Mouse (Mus musculus) megakaryocyte, embryonic 14.5 days (primary cell): ENCODE data around the gene Lta. TPM values are rescaled to one million over a fixed set of nuclear protein-coding genes. Genes with fewer than 3 reads are reported as not detected.

Experiments
- H3K27me3 ChIP-seq: replicated peaks from 2 replicates; pipeline ENCODE3; 2012; ENCODE audit warnings: inconsistent platforms
- H3K36me3 ChIP-seq: replicated peaks from 2 replicates; pipeline ENCODE3; 2012; ENCODE audit warnings: low read length, inconsistent platforms, mixed read lengths
- H3K4me1 ChIP-seq: 2 replicates; pipeline ENCODE4 v1.6.1; 2012; ENCODE audit warnings: inconsistent platforms
- H3K4me3 ChIP-seq: replicated peaks from 2 replicates; pipeline ENCODE3; 2012; ENCODE audit warnings: moderate library complexity, mild to moderate bottlenecking, inconsistent platforms
- H3K9me3 ChIP-seq: 2 replicates; pipeline ENCODE4 v1.6.1; 2012; ENCODE audit warnings: inconsistent platforms
- FLI1 ChIP-seq: IDR thresholded peaks from 2 replicates; pipeline ENCODE4 v1.6.1; 2012; ENCODE audit warnings: low read length, inconsistent platforms, mixed read lengths
- GATA1 ChIP-seq: IDR thresholded peaks from 3 replicates; pipeline ENCODE4 v1.6.1; 2012; ENCODE audit warnings: mixed read lengths, low read length, inconsistent platforms, borderline replicate concordance
- polyA plus RNA-seq: library from polyadenylated mRNA; stranded (reverse); fragments of >175 nt; gene quantifications from 2 replicates; pipeline ENCODE4 v1.2.3, GENCODE M21; 2012; ENCODE audit warnings: low replicate concordance; ENCODE audit not compliant: insufficient read depth

Gene Lta
- polyA plus RNA-seq, 1 experiment, result 0.85 TPM

DNA sequence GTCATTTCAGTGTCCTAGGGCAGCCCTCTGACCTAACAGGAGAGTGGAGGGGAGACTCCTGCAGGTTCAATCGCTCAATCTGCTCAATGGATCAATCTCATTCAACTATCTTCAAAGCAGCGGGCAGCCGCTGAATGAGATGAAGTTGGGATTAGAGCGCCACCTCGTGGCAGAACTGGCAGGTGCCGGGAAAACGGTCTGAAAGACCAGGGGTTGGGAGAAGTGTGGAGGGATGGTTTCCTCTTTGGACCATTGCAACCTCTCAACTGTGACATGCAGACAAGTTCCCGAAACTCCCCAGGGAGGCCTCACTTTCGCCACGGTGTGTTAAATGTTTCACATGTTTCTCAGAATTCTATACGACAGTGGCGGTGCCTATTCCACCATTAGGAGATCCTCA, 26.9 kb upstream of the Lta start:
- peaks cover 66% of the 10 kb centered on the region for H3K36me3 ChIP-seq

DNA sequence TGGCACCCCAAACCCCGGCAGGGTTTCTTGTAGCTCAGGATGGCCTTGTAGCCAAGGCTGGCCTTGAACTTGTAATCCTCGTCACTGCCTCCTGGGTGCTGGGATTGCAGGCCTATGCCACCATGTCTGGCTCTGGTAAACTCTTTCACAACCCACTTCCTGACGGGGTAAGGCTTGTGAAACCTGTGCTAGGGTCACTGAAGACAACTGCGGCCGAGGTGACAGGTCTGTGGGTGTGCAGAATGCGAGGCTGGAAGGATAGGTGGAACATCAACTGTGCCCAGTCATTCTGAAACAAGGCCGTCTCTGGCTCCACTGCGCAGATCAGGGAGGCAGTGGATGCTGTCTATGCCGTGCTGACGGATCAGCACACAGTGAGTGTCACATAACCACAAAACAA, 25.9 kb upstream of the Lta start:
- peaks cover 71% of the 10 kb centered on the region for H3K36me3 ChIP-seq

More for the DNA sequence above, 26.9 kb upstream of the Lta start:
- H3K4me3 ChIP-seq, result peak overlapping the region; percentile 84
- peaks cover 85% of the 10 kb centered on the region for H3K4me1 ChIP-seq
- no peak for TF ChIP-seq FLI1
- TF ChIP-seq GATA1, result no peak
- no peaks in the 10 kb centered on the region for H3K27me3 ChIP-seq
- H3K9me3 ChIP-seq, result no peaks in the 10 kb centered on the region

DNA sequence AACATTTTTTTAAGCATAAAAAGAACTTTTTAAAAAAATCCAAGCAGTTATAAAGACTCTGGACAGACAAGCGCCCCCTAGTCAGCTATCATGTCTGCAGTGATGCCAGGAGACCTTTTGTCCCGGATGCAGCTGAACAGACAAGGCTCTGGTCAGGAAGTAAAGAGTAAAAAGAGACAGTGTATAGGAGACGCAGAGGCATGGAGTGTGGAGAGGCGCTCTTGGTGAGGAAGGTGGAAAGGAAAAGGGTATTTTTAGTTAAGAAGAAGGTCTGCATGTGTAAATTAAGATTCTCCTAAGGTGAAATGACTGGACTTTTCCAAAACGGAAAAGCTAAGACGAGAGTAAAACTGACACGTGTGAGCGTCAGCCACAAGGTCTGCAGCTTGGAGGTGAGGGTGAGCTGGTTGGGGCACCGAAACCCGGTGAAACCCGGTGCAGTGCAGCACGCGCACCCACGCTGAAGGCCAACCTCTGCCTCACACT, 21.5 kb upstream of the Lta start:
- peaks cover 82% of the 10 kb centered on the region for H3K36me3 ChIP-seq
- H3K4me3 ChIP-seq, result peak overlapping the region; percentile 42
- H3K9me3 ChIP-seq, result no peaks in the 10 kb centered on the region
- H3K4me1 ChIP-seq, result peaks cover 88% of the 10 kb centered on the region
- TF ChIP-seq GATA1, result no peak
- TF ChIP-seq FLI1, result no peak
- H3K27me3 ChIP-seq, result no peaks in the 10 kb centered on the region

More for the DNA sequence above, 25.9 kb upstream of the Lta start:
- Histone ChIP-seq H3K27me3 (no peaks in the 10 kb centered on the region), H3K4me1 (peaks cover 85% of the 10 kb centered on the region), H3K4me3 (peak overlapping the region; percentile 70), H3K9me3 (no peaks in the 10 kb centered on the region)
- TF ChIP-seq GATA1, result no peak
- no peak for TF ChIP-seq FLI1

DNA sequence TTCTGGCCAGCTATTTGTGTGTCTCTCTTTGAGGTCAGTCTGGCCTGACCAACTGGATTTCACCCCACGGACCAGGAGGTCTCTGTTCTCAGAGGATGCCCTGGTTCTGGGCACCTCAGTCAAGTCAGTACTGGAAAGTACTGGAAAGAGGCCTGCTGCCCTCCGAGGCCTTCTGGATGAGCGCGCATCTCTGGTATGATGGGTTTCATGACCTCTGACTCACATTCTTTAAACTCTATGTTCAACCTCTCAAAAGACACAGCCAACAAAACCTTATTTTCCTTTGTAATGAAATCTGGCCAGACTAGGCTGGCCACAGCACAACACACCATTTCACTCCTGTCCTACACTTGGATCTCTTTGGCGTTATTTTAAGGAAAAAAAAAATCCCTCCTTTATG, 20.3 kb upstream of the Lta start:
- H3K4me3 ChIP-seq, result no peak overlapping the region
- TF ChIP-seq GATA1 (no peak), FLI1 (no peak)
- H3K27me3 ChIP-seq, result no peaks in the 10 kb centered on the region
- H3K4me1 ChIP-seq, result peaks cover 88% of the 10 kb centered on the region
- no peaks in the 10 kb centered on the region for H3K9me3 ChIP-seq
- peaks cover 80% of the 10 kb centered on the region for H3K36me3 ChIP-seq

DNA sequence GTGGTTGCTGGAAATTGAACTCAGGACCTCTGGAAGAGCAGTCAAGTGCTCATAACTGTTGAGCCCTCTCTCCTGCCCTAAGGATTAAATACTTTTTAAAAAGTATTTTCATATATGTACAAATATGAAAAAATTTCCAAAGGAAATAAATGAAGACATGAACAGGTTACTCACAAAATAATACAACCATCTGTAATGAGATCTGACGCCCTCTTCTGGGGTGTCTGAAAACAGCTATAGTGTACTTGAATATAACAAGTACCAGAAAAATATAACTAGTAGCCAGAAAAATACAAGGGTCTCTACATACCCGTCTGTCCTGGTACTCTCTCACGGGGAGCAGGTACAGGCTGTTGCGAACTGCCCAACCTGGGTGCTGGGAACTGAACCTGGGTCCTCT, 19.5 kb upstream of the Lta start:
- Histone ChIP-seq H3K9me3 (no peaks in the 10 kb centered on the region), H3K4me3 (no peak overlapping the region), H3K4me1 (peaks cover 90% of the 10 kb centered on the region), H3K36me3 (peaks cover 80% of the 10 kb centered on the region), H3K27me3 (no peaks in the 10 kb centered on the region)
- no peak for TF ChIP-seq FLI1
- TF ChIP-seq GATA1, result no peak

DNA sequence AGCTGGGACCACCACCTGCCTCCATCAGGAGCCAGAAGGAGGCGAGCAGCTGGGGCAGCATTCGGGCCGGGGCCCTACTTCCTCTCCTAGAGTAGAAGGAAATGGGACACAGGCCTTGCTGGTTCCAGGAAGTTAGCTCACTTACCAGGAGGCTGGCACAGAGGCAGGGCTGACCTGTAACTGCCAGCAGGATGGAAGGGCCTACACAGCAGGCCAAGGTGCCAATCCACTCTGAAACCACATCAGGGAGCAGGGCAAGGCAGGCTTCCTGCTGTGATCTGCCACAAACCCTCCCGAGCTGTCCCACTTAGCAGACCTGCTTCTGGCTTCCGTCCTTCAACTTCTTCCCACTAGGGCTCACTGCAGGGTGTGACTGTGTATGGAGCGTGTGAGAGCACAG, 17.1 kb upstream of the Lta start:
- H3K9me3 ChIP-seq, result no peaks in the 10 kb centered on the region

DNA sequence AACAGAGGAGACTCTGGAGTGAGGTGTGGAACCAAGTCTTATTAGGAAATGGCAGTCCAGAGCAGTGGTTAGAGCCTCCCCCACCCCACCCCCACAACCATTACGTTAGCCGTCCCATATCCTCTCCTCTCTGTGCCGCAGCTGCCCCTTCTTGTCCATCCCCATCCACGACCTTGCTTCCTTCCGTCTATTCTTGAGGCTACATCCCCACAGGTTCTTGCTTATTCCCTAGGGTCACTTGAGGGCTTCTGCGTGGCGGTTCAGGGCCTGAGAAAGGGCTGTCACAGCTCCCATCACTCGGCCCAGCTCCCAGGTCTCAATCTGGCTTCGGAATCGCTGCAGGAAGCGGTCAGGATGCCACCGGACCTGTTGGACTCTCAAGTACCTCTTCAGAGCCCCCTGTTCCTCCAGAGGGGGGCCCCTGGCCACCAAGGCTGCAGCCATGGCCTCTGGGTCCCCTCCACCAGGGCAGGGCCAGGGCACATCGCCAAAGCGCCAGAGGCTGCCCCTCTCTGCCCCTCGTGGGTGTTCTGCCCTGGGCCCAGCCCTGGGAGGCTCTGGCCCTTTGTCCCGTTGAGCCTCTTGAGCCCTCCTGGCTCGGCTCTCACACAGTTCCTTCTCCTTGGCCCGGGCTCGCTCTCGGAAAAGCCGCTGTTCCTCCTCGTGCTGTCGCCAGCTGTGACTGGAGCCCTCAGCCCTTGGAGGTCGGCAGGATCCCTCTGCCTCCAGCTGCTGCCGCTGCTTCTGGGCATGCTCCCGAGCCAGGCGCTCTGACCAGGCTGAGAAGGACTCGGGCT, 15.2 kb upstream of the Lta start, which contains the start of gene Gm16181:
Gene Gm16181 (plus strand): TSS at position 679 of the 797 bp plus-strand sequence.
- peaks cover 42% of the 10 kb centered on the region for H3K36me3 ChIP-seq
- H3K4me3 ChIP-seq, result peak within 1 kb of the TSS; percentile 81
- H3K9me3 ChIP-seq, result no peaks in the 10 kb centered on the region
- H3K4me1 ChIP-seq, result peaks cover 90% of the 10 kb centered on the region
- no peaks in the 10 kb centered on the region for H3K27me3 ChIP-seq
- TF ChIP-seq GATA1 (no peak), FLI1 (no peak)

More for the DNA sequence above, 17.1 kb upstream of the Lta start:
- TF ChIP-seq GATA1, result peak; percentile 71; the same call in 1 of the 3 replicates
- no peak for TF ChIP-seq FLI1
- H3K36me3 ChIP-seq, result peaks cover 56% of the 10 kb centered on the region
- peak overlapping the region; percentile 80 for H3K4me3 ChIP-seq
- H3K4me1 ChIP-seq, result peaks cover 92% of the 10 kb centered on the region
- no peaks in the 10 kb centered on the region for H3K27me3 ChIP-seq

DNA sequence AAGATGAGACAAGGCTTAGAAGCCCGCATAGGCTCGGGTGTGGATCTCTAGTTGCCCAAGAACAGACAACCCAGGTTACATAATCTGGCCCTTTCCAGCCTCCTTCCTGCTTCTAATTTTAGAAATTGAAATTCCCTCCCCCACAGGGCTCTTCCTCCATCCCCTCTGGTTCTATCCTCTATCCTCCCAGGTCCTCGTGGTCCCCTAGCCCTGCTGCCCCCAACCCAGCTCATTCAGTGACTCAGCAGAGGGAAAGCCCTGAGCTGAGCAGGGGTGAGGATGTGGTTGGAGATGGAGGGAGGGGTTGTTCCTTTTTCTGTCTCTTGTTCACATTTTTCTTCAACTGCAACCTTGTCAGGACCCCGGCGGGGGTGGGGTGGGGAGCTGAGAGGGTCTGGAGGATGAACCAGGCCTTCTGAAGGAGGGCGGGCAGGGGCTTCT, 14.5 kb upstream of the Lta start:
- Histone ChIP-seq H3K4me1 (peaks cover 90% of the 10 kb centered on the region), H3K27me3 (no peaks in the 10 kb centered on the region), H3K36me3 (peaks cover 36% of the 10 kb centered on the region), H3K9me3 (no peaks in the 10 kb centered on the region), H3K4me3 (peak overlapping the region; percentile 81)
- TF ChIP-seq GATA1 (no peak), FLI1 (no peak)

DNA sequence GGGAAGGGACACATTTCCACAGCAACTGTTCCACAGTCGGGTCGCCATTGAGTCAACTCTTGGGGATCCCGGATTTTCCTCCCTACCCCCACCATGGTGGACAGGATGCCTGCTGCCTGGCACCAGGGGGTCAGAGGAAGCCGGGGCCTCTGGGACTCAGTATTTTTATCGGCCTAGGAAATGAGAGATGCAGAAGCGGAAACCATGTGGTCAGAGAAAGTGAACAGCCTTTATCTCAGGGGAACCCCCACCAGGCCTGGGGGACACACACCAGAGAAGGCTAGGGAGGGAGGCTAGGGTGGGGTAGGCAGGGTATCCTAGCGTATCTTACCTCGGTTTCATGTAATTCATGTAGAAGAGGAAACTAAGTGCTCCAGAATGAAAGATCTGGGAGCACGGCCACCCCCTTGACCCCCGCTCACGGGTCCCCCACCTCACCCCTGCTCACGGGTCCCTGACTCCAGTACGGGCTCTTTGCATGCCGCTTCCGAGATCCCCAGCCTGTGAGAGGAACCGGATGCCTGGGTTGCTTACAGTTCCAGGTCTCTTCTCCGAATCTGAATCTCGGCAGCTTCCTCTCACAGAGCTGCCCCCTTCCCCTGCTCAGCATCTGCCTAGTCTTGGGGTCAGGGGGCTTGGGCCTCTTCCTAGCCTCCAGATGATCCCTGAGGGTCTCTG, 13.5 kb upstream of the Lta start:
- no peaks in the 10 kb centered on the region for H3K27me3 ChIP-seq
- TF ChIP-seq FLI1 (no peak), GATA1 (no peak; the same call in 2 of the 3 replicates)
- H3K4me1 ChIP-seq, result peaks cover 93% of the 10 kb centered on the region
- peaks cover 34% of the 10 kb centered on the region for H3K36me3 ChIP-seq
- H3K9me3 ChIP-seq, result no peaks in the 10 kb centered on the region
- H3K4me3 ChIP-seq, result peak overlapping the region; percentile 81

DNA sequence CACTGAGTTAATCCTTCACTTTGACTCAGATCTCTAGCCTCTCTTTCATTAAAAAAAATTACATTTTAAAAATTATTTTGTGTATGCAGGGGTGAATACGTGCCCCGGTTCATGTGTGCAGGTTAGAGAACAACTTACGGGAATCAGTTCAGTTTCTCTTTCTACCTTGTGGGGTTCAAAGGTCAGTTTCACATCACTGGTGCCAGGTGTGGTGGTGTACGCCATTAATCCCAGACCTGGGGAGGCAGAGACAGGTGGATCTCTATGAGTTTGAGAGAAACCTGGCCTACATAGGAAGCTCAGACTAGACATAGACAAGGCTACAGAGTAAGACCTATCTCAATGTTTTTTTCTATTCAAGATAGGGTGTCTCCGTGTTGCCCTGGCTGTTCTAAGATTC, 7.9 kb upstream of the Lta start:
- no peaks in the 10 kb centered on the region for H3K9me3 ChIP-seq
- no peak overlapping the region for H3K4me3 ChIP-seq
- H3K27me3 ChIP-seq, result no peaks in the 10 kb centered on the region
- peaks cover 2% of the 10 kb centered on the region for H3K36me3 ChIP-seq
- TF ChIP-seq GATA1, result no peak
- peaks cover 75% of the 10 kb centered on the region for H3K4me1 ChIP-seq
